Mouse (Mus musculus): ENCODE data around the gene Coq6.
"Not testable (repeated sequence)": the region's sequence is repeated elsewhere in the genome, so short reads cannot be mapped to it uniquely, and the experiment has no call there.

Coq6 gene

DNA sequence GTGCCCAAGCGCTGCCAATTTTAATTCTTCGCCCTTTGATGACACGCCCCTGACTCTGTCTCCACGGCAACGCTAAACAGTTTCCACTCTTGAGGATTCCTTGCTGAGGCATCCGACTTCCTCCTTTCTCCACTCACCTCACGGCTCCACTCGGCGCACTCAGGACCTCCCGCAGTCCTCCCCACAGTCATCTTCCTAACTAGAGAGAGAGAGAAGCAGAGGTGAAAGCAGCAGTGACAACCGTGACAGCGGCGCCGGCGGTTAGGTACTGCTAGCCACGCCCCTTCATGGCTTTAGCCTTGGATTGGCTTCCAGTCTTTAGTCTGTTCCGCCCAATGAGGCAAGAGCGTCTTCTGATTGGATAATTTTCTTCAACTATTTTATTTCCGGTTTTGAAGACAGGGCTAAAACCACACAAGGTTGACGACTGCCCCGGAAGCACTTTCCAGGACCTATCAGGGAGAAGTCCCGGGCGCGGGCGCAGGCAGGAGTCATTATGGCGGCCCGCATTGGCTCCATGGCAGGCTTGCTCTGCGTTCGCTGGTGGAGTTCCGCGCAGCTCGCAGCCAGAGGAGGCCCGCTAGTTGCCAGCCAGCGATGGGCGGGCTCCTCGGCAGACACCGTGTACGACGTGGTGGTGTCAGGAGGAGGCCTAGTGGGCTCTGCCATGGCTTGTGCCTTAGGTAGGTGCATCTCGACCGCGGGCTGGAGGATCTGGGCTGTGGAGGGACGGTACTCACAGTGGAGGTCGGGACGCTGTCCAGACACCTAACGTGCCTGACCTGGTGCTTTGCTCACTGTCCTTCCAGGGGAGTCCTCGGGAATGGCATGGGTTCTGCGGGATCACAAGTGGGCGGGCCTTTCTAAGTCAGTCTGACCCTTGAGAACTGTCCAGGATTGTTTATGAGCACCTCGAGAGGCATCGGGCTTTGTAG is at the start of gene Coq6, which contains the start of gene Fam161b:
TSS of gene Coq6 (plus strand) at position 103 of the 935 bp plus-strand sequence.
TSS of gene Fam161b (minus strand) at position 279 of the 935 bp plus-strand sequence.
- DNase-seq: peak; percentile 93

DNA sequence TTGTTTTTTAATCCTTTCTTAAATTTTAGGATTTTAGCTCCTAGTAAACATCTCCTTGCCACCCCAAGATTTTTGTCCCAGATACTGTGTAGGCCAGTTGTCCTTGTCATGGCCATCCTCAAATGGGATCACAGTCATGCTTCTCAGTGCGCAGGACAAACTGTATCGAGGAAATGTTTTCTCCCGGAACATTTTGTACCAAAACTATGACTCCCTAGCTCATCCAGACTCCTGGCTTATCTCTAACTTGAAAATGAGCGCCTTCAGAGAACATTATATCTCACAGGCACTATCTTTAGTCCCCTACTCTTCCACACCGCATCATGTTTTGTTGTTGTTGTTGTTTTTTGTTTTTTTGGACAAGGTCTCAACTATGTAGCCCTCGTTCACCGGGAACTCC is 45.5 kb upstream of the Coq6 start:
- no peak for DNase-seq

DNA sequence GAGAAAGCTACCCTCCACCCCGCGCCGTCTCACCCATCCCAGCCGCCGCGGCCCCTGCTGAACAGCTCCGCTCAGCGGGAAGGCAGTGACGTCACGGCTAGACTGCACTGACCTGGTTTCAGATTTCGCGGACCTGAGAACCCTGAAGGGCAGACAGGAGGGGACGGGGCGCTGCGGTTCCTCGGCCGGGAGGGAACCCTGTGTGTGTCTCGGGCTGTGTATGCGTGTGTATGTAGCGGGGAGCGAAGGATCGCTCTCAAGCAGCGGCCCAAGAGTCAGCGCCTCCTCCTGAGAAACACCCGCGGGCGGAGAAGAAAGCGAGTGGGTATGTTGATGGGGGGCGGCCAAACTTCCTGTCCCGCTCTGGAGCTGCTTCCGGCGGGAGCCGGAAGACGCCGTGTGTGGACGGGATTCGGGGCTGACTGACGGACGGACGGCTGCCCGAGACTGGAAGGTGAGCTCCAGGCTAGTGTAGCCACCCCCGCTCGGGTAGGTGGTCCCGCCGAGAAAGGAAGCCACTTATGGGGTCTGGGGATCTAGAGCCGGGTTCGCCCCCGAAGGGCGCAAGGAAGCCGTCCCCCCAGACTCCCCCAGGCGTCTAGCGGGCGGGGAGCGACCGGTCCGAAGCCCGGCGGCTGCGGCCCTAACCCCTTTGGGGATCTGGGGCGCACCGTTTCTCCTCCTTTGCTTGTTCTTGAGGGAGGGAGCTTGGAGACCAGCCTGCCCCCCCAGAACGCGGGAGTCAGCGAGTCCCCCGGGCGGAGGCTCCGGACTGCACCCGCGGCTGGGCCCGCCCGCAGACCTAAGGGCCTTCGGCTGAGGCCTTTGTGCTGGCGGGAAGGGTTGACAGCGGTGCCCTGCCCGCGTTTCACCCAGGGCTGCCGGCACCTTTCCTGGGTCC is 44.5 kb upstream of the Coq6 start, which contains the start of gene Zfp410:
TSS of gene Zfp410 (plus strand) at position 132 of the 901 bp plus-strand sequence.
- peak; percentile 88 for DNase-seq

DNA sequence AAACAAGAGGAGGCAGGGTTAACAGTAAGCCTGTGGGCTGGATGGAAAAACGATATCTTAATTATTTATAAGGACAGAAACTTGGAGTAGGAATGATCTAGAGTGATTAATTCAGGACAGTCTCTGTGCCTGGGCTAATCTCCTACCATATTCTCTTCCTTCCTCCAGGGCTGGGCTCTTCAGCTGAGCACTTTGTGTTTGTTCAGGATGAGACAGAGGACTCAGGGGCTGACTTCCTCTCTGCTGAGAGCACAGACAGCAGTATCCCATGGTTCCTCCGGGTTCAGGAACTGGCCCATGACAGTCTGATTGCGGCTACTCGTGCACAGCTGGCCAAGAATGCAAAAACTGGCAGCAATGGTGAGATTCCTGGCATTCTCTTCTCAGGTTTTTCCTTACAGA is 34.3 kb upstream of the Coq6 start:
- DNase-seq: no peak

DNA sequence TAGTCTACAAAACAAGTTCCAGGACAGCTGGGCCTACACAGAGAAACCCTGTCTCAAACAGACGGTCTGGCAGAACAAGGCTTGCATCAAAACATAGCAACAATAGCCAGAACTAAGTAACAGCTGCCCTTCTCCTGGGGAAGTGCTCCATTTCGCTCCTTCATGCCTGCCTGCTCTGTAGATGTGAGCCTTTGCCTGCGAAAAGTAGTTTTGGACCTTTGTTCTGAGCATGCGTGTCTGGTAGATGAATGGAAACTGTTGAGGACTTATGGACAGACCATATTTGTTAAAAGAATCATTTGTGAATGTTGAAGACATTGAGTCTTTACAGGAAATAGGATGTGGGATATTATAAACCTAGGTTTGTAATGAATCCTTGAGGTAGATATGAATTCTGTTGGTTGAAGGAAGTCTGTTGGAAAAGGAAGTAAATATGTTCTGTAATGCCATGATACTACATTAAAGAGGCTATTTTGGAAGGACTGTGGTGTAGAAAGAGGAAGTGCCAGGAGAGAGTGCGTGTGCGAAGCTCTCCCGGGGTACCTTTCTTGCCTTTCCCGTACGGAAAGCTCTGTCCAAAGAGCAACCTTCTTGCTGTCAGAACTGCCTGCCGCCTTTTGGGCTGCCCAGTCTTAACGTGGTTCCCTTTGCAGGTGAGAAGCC is 24.4 kb upstream of the Coq6 start:
- DNase-seq: no peak

DNA sequence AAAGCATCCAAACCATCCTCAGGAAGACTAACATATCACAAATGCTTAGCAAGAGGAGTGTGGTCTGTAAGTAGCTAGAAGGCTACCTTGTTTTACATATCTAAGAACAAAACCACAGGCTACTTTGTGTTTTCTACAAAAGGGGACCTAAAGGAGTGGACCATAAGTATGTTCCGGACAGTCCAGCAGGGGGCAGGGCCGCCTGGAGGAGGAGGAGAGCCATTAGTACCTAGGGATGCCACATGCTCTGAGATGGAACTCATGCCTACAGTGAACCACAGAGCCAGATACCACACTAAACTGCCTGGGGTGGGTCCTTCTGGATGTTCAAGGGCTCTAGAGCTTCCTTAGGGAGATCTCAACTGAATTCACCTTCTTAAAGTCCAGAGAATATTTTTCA is 14.3 kb upstream of the Coq6 start:
- DNase-seq: peak; percentile 63

DNA sequence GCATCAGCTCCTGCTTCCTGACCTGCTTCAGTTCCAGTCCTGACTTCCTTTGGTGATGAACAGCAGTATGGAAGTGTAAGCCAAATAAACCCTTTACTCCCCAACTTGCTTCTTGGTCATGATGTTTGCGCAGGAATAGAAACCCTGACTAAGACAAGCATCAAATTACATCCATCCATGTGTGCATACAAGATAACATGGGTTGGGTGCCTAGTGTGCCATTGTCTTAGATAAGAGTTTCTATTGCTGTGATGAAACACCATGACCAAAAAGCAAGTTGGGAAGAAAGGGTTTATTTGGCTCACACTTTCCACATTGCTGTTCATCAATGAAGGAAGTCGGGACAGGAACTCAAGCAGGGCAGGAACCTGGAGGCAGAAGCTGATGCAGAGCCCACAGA is 2.8 kb upstream of the Coq6 start:
- DNase-seq: not testable (repeated sequence)

DNA sequence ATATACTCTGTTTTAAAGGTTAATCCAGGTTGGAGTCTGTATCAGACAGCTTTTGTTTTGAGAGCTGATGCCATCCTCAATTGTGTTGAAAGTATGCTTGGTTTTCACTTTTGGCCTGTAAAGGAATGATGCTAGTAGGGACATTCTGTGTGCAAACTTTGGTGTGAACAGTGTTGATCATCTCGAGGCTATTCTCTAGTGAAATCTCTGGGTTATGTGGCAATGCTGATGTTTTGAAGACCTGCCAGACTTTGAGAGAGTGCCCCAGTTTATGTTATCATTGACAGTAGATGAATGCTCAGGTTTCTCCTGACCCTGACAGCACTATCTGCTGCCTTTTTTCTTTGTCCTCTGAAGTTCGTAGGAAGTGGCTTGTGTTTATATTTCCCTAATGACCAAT is 1.4 kb downstream of the Coq6 start:
- DNase-seq: no peak

DNA sequence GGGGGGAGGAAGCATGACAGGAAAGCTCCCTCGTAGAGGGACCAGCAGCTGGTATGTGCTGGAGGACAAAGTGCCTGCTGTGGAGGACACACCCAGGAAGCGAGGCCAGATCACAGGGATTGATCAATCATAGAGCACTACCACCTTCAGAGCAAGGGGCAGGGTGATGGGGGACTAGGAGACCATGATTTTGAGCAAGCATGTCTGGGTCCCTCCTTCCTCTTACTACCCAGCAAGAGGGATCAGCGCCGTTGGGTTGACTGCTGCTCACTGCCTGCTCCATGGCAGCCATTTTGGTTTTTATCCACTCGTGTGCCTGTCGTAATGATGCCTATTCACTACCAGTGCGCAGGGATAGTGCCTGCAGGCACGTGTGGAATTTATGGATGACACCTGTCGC is 2.8 kb downstream of the Coq6 start:
- no peak for DNase-seq

DNA sequence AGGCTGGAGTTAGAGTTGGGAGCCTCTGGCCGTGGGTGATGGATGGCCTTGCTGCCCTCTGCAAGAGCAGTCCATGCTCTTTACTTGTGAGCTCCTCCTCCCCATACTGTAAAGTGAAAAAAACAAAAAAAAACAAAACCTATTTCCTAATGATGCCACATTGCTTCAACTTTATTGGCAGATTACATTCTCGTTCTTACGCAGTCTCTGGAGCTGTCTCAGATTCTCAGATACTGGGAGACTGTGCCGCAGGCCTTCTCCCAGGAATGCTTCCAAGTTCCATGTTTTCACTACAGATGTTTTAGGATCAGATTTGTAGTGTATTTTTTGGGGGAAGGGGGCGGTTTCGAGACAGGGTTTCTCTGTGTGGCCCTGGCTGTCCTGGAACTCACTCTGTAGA is 3.7 kb downstream of the Coq6 start:
- DNase-seq: no peak

DNA sequence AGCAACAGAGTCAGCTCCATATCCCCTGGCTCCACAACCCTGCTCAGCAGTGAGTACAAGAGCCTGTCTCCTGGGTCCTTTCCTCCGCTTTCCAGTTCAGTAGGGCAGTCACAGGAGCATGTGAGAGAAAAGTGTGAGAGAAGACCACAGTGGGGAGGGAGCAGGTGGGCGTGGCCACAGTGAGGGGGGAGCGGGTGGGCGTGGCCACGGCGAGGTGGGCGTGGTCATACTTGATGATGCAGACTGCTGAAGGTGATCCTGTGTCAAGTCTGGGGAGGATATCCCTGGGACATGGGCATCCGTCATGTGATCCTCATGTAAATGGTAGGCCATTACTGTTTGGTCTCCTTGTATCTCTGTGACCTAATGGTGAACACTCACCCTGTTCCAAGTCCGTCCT is 5.5 kb downstream of the Coq6 start:
- DNase-seq: peak; percentile 69

DNA sequence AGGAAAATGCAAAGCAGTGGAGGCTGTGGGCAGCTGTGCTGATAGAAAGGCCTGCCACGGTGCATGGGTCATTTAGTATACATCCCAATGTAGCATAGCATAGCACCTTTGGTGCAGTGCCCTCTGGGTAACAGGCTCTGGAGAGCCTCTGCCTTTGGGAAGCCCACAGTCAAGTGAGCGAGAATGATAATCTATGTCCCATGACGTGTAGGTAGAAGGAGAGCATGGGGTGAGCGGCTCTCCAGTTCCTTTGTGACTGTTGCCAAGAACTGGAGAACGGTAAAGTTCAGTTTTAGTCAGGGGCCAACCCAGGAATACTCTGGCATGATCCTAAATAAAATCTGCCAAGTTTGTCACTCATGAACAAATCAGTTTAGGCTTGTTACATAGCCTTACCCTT is 10.2 kb downstream of the Coq6 start:
- DNase-seq: no peak

DNA sequence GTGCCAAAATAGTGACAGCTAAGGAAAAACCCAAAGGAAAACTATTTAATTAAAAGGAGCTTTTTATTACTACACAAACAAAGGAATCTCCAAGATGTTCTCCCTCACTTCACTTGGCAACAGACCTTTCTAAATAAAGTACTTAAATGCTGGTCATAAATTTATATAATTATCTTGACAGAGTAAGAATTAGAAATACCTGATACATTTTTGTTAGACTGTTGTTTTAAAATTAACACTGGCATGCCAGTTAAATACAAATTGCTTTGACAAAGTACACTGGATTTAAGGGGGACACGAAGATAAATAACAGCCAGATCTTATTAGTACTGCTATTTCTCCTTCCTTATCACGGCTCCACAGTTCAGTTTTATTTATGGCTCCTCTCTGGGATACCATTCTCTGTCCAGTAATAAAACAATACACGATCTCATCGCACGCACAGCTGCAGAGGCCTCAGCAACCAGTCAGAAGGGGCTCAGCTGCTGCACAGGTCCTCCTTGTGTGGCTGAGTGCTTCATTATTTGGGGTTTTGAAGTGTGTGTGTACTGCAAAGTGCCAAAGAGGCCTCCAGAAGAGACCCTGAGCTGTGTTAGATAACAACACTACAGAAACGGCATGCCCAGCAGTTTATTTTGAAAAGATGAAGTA is 12.5 kb downstream of the Coq6 start:
- no peak for DNase-seq

DNA sequence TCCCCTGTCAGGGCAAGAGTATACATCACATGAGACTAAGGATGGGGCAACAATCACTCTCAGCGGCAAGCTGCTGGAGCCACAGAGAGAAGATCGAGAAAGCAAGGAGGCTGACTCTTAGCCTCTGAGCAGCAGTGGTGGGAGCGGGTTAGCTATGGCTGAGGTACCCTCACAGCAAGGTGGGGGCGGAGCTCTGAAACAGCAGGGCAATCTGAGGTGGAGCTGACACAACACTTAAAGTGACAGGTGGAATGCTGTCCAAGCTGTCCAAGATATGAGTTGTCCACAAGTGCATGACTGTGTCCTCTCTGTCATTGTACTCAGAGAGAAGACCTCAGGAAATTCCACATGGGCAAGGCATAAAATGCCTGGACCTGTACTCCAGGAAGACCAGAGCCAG is 20.9 kb downstream of the Coq6 start:
- no peak for DNase-seq

DNA sequence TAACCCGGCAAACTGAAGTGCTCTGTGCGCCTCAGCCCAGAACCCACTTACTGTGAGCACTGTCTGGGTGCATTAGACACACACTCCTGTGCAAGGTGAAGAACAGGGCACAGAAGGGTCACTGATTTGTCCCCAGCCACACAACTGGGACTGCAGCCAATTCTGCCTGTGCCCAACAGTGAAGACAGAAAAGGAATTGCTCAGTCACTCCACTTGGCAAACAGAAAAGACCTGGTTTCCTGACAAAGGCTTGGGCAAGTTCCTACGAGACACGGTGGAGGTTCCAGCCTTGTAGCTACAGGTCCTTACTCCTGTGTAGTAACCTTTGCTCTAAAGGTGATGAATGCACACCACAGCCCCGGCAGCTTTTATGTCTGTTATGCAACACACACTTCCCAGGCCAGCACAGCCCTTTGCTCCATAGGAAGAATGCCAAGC is 23.2 kb downstream of the Coq6 start:
- DNase-seq: peak; percentile 24

DNA sequence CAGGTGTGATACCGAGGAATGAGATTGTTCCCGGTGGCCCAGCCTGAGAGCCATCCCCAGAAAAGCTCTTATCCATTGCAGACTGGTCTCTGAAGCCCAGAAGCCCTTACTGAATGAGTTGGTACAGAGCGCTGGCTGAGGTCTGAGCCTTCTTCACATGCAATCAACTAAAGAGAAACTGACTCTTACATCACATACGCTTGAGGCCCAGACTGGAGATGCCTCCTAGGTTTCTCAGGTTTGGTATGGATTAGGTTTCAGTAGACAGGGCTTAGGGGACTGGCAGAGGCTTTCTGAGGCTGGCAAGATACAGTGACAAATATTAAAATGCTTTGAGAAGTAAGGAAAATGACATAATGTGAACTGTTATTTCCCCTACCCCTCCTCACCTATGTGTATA is 24.0 kb downstream of the Coq6 start:
- DNase-seq: no peak

DNA sequence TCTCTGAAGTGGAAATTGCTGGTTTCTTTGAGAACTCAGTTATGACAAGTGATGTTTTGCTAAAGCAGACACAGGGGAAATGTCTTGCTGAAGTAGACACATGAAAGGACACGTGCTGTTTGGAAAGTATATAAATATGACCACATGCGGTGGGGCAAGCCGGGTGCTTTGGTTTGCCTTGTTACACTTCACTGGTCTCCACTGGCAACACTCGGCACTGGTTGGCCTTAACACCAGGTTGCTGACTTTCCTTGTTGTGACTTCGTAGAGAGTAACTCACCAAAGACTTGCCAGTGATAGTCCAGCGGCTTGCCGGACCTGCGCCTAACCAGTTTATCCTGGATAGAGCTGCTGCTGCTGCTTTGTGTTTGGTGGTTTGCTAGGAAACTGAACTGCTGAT is 26.6 kb downstream of the Coq6 start:
- no peak for DNase-seq

DNA sequence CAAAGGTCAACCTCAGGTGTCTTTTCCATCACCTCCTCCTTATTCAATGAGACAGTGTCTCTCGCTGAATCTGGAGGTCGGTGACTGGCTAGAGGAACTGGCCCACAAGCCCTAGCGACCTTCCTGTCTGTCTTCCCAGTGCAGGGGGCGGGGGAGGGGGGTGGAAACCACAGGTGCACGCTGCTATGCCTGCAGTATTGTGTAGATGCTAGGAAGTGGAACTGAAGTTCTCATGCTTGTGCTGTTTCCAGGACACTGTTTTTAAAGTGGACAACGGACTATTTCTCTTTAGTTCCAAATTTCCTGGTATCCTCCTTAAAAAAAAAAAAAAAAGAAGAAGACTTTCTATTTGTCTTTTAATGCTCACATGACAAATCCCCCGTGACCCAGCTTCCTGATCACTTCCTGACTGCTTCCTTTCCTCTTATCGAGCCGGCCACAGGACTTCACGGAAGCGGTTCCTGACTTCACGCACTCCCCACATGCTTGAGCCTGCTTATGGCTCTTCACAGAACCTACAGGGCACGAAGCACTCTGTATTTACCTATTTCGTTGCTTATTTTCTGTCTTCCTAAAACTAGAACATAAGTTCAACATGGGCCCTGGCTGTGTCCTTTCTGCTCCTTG is 27.4 kb downstream of the Coq6 start:
- no peak for DNase-seq

DNA sequence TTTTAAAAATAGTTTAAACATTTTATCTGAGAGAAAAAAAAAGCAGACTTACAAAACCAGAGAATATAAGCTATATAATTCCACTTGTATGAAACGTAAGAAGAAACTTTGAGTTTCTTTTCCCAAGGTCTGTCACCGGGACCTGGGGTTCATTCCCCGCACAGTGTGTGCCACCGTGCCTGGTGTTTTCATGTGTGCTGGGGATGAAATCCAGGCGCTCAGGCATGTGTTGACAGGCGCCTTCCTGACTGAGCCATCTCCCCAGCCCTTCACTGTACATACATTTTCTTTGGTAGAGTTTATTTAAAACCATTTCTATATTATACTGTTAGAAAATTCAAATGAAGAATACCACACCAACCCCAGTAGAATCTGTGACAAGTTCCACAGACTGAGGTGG is 28.9 kb downstream of the Coq6 start:
- DNase-seq: no peak

DNA sequence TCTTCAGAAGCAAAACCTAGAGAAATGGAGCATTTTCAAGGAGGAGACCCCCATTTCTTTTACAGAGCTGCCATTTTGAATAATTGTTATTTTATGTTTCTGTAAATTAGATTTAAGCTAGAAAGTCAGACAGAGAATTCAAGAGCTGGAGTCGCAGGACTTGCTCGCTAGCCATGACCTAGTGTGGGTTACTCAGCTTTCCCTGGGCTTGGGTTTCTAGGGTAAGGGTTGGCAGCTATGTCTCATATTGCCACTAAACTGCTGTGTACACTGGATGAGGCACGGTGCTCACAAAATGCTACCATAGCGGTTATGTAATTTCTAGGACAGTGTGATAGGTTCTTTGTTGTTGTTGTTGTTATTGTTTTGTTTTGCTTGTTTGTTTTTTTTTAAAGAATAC is 31.2 kb downstream of the Coq6 start:
- no peak for DNase-seq

DNA sequence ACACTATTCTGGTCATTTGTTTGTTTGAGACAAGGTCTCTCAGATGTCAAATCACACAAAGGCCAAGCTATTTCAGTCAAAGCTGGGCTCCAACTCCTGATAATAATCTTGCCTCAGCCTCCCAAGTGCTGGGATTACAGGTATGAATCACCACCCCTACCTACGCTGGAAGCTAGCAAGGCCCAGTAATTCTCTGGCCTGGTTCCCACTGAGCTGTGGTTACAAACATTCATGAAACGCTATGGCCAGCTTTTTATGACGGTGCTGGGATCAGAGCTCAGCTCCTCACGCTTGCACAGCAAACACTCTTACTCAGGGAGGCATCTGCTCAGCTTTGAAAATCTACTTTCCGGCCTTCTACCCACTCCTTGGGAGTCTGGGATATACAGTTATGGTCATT is 32.4 kb downstream of the Coq6 start:
- no peak for DNase-seq
